Mouse (Mus musculus): Measurements from ENCODE around the gene Barhl2.

Barhl2 gene

GRCm38 (mm10) chr5:106455106-106455920 is 2.7 kb downstream of the Barhl2 start:
- no peak for DNase-seq (ENCODE audit: low read depth)

DNA sequence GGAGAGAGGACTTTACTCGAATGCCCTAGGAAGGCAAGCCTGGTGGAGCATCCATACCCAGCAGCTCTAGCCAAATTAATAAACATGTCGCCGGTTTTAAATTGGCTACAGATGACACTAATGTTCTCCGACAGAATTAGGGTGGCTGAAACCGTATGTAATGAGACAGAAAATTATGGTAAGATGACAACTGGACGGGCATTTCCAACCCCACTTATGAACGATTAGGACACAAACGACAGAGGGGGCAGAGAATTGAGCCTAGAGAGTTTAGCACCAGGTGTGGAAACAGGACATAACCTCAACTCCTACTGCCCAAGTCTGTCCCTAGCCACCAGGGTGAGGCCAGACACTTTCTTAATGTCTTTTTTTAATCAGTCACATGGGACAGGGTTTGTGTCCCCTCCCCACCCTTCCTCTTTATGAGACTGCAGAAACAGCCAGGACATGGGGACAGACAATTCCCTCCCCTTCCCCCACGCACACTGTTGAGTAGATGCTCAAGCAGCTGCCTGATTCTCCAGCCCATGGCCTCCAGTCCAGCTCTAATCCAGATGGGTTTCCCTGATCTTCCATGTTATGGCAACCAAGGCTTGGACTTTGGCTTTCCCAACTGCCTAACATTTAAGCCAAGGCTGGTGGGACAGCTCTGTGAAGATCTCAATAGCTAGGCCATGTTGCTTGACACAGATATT is 3.4 kb downstream of the Barhl2 start:
- DNase-seq (ENCODE audit: low read depth), result no peak

GRCm38 (mm10) chr5:106453886-106454321 is 4.1 kb downstream of the Barhl2 start:
- no peak for DNase-seq (ENCODE audit: low read depth)

DNA sequence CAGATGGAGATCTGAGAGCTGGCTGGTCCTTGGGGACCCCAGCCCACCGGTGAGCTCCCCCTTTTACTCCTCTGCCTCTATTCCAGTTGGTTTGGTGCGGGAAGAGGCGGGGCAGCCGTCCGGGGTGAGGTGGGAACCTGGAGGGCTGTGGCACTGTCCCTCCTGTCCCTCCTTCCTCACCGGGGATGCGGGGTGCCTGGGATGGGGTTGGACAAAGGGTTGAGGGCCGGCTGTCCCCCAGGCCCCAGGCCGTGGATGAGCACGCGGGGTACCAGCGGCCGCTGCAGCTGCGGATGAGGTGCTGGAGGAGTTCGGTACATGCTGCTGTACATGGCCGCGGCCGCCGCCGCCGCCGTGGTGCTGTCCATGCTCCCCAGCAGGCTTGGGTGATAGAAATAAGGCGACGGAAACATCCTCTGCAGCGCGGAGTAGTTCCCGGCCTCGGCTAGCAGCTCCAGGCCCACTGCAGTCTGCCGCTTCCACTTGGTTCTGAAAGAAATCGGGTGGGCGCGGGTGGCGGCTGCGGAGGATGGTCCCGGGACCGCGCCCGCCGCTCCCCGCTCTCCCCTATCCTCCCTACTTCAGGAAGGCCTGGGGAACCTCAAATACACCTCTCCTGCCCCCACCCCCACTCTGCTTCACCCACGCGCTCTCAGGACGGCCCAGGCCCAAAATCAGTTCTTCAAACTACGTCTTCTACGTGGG is 4.6 kb downstream of the Barhl2 start:
- DNase-seq (ENCODE audit: low read depth), result no peak

DNA sequence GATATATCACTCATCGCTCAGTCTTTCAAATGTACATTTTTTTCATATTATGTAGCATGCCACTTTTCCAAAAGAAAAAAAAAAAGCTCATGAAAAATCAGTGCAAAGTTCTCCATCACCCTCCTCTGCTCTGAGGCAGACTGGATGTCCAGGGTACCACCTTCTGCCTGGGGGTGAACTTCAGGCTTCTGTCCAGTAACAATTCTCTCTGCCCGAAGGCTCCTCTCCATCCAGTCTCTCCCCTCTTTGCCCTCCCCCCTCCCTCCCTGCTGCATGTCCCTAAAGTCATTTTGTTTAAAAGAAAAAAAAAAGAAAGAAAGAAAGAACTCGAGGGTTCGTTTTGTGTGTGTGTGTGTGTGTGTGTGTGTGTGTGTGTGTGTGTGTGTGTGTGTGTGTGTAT is 5.3 kb downstream of the Barhl2 start:
- DNase-seq (ENCODE audit: low read depth), result no peak

- no peak for DNase-seq (ENCODE audit: low read depth)
Observed at GRCm38 (mm10) chr5:106451681-106452440, 6.1 kb downstream of the Barhl2 start.

GRCm38 (mm10) chr5:106450426-106451160 is 7.4 kb downstream of the Barhl2 start:
- no peak for DNase-seq (ENCODE audit: low read depth)

- DNase-seq (ENCODE audit: low read depth), result peak; percentile 39
Observed at GRCm38 (mm10) chr5:106449720-106450425, 8.1 kb downstream of the Barhl2 start.

GRCm38 (mm10) chr5:106448798-106449125 is 9.2 kb downstream of the Barhl2 start:
- DNase-seq (ENCODE audit: low read depth), result peak; percentile 53

- no peak for DNase-seq (ENCODE audit: low read depth)
Observed at GRCm38 (mm10) chr5:106447951-106448797, 9.8 kb downstream of the Barhl2 start.

DNA sequence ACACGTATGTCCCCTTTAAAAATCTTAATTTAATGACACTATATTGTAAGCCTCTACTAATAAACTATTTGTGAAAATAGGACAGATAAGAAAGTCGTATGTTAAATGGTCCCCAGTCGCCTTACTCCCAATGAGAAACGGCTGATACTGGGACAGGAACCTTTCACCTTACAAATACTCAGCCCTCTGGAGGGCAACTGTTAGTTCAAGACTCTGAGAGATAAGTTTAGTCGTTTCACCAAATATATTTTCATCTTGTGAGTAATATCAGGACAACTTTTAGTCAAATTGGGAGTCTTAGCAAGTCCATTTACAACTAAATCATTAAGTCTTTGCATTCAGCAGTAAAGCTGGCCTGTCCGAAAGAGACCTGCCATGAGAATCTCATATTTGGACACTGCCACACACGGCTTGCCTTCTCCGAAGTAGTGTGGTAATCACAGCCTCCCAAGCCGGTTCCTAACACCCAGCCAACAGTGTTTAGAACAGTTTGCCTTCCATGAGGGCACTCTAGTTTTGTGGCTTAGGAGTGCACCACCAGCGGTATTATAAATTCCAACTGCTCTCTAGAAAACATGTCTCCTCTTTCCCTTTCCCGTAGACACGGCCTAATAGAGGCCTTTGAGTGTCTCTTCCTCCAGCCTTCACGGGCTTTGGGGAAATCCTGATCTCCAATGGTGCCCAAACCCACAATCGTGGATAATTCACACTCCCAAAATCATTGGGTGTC is 10.7 kb downstream of the Barhl2 start:
- no peak for DNase-seq (ENCODE audit: low read depth)

DNA sequence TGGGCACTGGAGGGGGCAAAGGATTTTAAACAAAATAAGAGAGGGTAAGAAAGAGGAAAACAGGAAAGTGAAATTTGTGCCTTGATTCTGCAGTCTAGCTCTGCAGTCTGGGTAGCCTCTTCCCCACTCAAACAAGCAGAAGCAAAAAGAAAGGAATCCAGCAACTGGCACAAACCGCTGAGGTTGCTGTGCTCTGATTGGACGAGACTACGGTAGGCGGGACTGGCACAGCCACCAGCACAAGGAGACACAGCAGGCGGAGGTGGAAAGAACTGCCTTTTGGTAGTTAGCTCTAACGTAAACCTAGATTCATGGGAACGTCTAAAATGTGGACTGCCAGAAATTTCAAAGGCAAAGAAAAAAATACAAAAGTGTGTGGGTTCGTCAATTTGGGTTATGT is 11.4 kb downstream of the Barhl2 start:
- peak; percentile 34 for DNase-seq (ENCODE audit: low read depth)

- no peak for DNase-seq (ENCODE audit: low read depth)
Observed at GRCm38 (mm10) chr5:106445681-106446080, 12.3 kb downstream of the Barhl2 start.

- DNase-seq (ENCODE audit: low read depth), result no peak
Observed at GRCm38 (mm10) chr5:106438916-106439315, 19.1 kb downstream of the Barhl2 start.

GRCm38 (mm10) chr5:106426069-106426468 is 31.9 kb downstream of the Barhl2 start:
- no peak for DNase-seq (ENCODE audit: low read depth)

DNA sequence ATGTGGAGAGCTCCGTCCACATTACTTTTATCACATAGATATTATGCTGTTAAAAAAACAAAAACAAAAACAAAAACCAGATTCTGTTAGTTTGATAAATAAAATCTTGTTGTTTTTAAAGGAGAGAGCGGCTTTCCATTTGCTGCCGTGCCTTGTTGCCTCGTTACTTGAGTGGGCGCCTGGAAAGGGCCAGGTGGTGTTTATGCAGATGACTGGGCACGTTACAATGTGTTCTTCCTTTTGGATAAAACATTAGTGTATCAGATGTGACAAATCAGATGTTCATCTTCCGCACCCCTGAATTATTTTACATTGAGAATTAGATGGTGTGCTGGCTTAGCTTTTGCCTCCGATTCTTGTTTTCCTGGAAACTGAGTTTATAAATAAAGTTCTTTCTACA is 37.1 kb downstream of the Barhl2 start:
- no peak for DNase-seq (ENCODE audit: low read depth)

GRCm38 (mm10) chr5:106420370-106420769 is 37.6 kb downstream of the Barhl2 start:
- no peak for DNase-seq (ENCODE audit: low read depth)

- peak; percentile 9 for DNase-seq (ENCODE audit: low read depth)
Observed at GRCm38 (mm10) chr5:106417210-106417609, 40.8 kb downstream of the Barhl2 start.

- no peak for DNase-seq (ENCODE audit: low read depth)
Observed at GRCm38 (mm10) chr5:106416550-106416949, 41.4 kb downstream of the Barhl2 start.

All from NIH3T3 (cell line).